Mouse (Mus musculus) cerebellum, adult 2 months (tissue): ENCODE data around the gene St3gal5. TPM values are rescaled to one million over a fixed set of nuclear protein-coding genes. Genes with fewer than 3 reads are reported as not detected.

Experiments
- DNase-seq, 2 experiments: peaks; one replicate each; pipeline ENCODE4 v3.0.0; 2021
- H3K27ac ChIP-seq: fragments of 200-500 bp; 2 replicates; pipeline ENCODE4 v1.5.1; 2012; ENCODE audit warnings: low read length, control low read depth, inconsistent platforms; ENCODE audit not compliant: insufficient read depth
- H3K27me3 ChIP-seq: fragments of 200-500 bp; 2 replicates; pipeline ENCODE4 v1.6.1; 2012; ENCODE audit warnings: inconsistent platforms, mild to moderate bottlenecking, low read length, moderate library complexity; ENCODE audit not compliant: control insufficient read depth, insufficient read depth
- H3K4me1 ChIP-seq: fragments of 200-500 bp; 2 replicates; pipeline ENCODE4 v1.6.1; 2011; ENCODE audit warnings: low read length; ENCODE audit not compliant: control insufficient read depth, insufficient read depth
- H3K4me3 ChIP-seq: fragments of 200-500 bp; replicated peaks from 2 replicates; pipeline ENCODE3; 2011; ENCODE audit warnings: mild to moderate bottlenecking, low read depth, low read length, control low read depth; ENCODE audit not compliant: insufficient read depth
- CTCF ChIP-seq: fragments of 200-500 bp; IDR thresholded peaks from 2 replicates; pipeline ENCODE4 v1.5.1; 2011; ENCODE audit warnings: low read depth, mild to moderate bottlenecking, control low read depth, low read length, moderate library complexity, borderline replicate concordance; ENCODE audit not compliant: insufficient read depth
- POLR2A ChIP-seq: fragments of 200-500 bp; IDR thresholded peaks from 2 replicates; pipeline ENCODE4 v1.6.1; 2011; ENCODE audit warnings: low read length, control low read depth, borderline replicate concordance; ENCODE audit not compliant: insufficient read depth
- WGBS: fragments of 180-500 bp; shearing (Covaris S2); methylation state at CpG from one replicate; pipeline ENCODE4 v1.1.7; 2018; 5-methylcytosine and 5-hydroxymethylcytosine counted together
- polyA plus RNA-seq: library from polyadenylated mRNA; depleted of rRNA; stranded (reverse); fragments of >200 nt; gene quantifications from 2 replicates; pipeline ENCODE4 v1.2.3, GENCODE M21; 2012

St3gal5 gene
- polyA plus RNA-seq, 1 experiment, result 129 TPM

GRCm38 (mm10) chr6:72063718-72064117, 33.7 kb upstream of the St3gal5 start:
- WGBS, result 91% methylated on average over 6 of the region's 6 CpGs
- H3K4me1 ChIP-seq, result no peaks in the 10 kb centered on the region
- H3K27ac ChIP-seq, result no peak overlapping the region
- DNase-seq, result no peak
- no peaks in the 10 kb centered on the region for H3K27me3 ChIP-seq
- no peak overlapping the region for H3K4me3 ChIP-seq
- no peak for TF ChIP-seq CTCF
- no peak for TF ChIP-seq POLR2A

GRCm38 (mm10) chr6:72065988-72066387, 31.4 kb upstream of the St3gal5 start:
- Histone ChIP-seq H3K4me1 (no peaks in the 10 kb centered on the region), H3K27ac (no peak overlapping the region), H3K4me3 (no peak overlapping the region), H3K27me3 (no peaks in the 10 kb centered on the region)
- WGBS, result 66% methylated on average over 10 of the region's 10 CpGs
- DNase-seq, result no peak
- TF ChIP-seq POLR2A, result no peak
- no peak for TF ChIP-seq CTCF

- Histone ChIP-seq H3K27ac (no peak overlapping the region), H3K4me1 (no peaks in the 10 kb centered on the region), H3K4me3 (no peak overlapping the region), H3K27me3 (no peaks in the 10 kb centered on the region)
- no peak for TF ChIP-seq CTCF
- TF ChIP-seq POLR2A, result no peak
- 86% methylated on average over 4 of the region's 4 CpGs for WGBS
- no peak for DNase-seq
Measured at GRCm38 (mm10) chr6:72068436-72068835, 29.0 kb upstream of the St3gal5 start.

GRCm38 (mm10) chr6:72071281-72071870, 26.0 kb upstream of the St3gal5 start:
- H3K4me1 ChIP-seq, result no peaks in the 10 kb centered on the region
- TF ChIP-seq POLR2A (no peak), CTCF (no peak)
- no peak overlapping the region for H3K27ac ChIP-seq
- WGBS, result 83% methylated on average over 5 of the region's 5 CpGs
- DNase-seq, result no peak
- H3K4me3 ChIP-seq, result no peak overlapping the region
- no peaks in the 10 kb centered on the region for H3K27me3 ChIP-seq

- DNase-seq, result no peak
- Histone ChIP-seq H3K4me1 (no peaks in the 10 kb centered on the region), H3K27me3 (no peaks in the 10 kb centered on the region), H3K4me3 (no peak overlapping the region), H3K27ac (no peak overlapping the region)
- TF ChIP-seq POLR2A (no peak), CTCF (no peak)
- WGBS, result 70% methylated on average over 4 of the region's 4 CpGs
Measured at GRCm38 (mm10) chr6:72073781-72074180, 23.6 kb upstream of the St3gal5 start.

- WGBS, result 68% methylated on average over 9 of the region's 9 CpGs
- no peak for DNase-seq
Measured at GRCm38 (mm10) chr6:72076512-72076911, 20.9 kb upstream of the St3gal5 start.

GRCm38 (mm10) chr6:72078178-72078577, 19.2 kb upstream of the St3gal5 start:
- no peak for DNase-seq
- WGBS, result 69% methylated on average over 5 of the region's 5 CpGs
- H3K27ac ChIP-seq, result no peak overlapping the region
- no peaks in the 10 kb centered on the region for H3K4me1 ChIP-seq
- H3K27me3 ChIP-seq, result no peaks in the 10 kb centered on the region
- H3K4me3 ChIP-seq, result no peak overlapping the region
- TF ChIP-seq CTCF (no peak), POLR2A (no peak)

More at GRCm38 (mm10) chr6:72076512-72076911, 20.9 kb upstream of the St3gal5 start:
- no peaks in the 10 kb centered on the region for H3K27me3 ChIP-seq
- TF ChIP-seq POLR2A, result no peak
- no peak for TF ChIP-seq CTCF
- no peak overlapping the region for H3K4me3 ChIP-seq
- H3K27ac ChIP-seq, result no peak overlapping the region
- H3K4me1 ChIP-seq, result no peaks in the 10 kb centered on the region

- Histone ChIP-seq H3K27me3 (no peaks in the 10 kb centered on the region), H3K4me3 (no peak overlapping the region), H3K27ac (no peak overlapping the region), H3K4me1 (no peaks in the 10 kb centered on the region)
- DNase-seq, result no peak
- 26% methylated on average over 13 of the region's 13 CpGs for WGBS
- TF ChIP-seq CTCF (no peak), POLR2A (no peak)
Measured at GRCm38 (mm10) chr6:72081318-72082024, 15.9 kb upstream of the St3gal5 start.
